Mouse (Mus musculus): ENCODE results near the gene Nlrc5. TPM values are rescaled to one million over a fixed set of nuclear protein-coding genes. Genes with fewer than 3 reads are reported as not detected.

Nlrc5 gene
- total RNA-seq, 4 experiments from 2014 or later, result 1.7 to 3.1 (median 2.0) TPM

GRCm38 (mm10) chr8:94469656-94470055, 35.5 kb downstream of the Nlrc5 start:
- DNase-seq (ENCODE audit: low spot score), result no peak

DNA sequence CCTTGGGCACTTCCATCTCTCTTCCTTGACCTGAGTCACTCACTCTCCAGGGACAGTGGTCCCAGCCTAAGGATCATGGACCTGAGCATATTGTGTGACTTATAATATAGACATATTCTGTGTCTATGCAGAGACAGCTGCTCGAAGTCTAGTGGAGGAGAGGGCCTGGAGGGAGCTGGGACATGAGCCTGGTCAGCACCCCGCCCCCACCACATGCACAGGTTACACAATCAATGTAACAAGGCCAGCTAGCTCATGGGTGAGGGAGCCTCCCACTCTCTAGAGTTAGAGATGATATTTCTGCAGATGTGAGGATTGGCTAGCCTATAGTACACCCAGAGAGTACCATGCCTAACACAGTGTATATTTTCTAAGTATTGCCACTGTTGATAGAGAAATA, 36.6 kb downstream of the Nlrc5 start:
- no peak for DNase-seq (ENCODE audit: low spot score)

DNA sequence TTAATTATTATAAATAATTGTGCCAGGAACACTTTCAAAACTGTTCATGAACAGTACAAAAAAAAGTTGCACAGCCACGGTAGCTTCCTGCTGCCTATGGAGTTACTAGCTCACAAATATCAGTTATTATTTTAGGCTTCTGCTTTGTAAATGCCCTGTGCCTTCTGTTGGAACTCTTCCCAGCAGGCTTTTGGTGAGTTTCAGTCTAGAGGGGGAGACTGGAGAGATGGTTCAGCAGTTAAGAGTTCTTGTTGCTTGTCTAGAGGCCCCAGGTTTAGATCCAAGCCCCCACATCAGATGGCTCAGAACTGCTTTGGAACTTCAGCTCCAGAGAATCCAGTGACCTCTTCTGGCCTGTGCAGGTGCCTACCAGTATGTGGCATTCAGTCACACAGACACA, 37.1 kb downstream of the Nlrc5 start:
- no peak for DNase-seq (ENCODE audit: low spot score)

- DNase-seq (ENCODE audit: low spot score), result no peak
Measured at GRCm38 (mm10) chr8:94472741-94473140, 38.6 kb downstream of the Nlrc5 start.

GRCm38 (mm10) chr8:94473431-94473830, 39.3 kb downstream of the Nlrc5 start:
- no peak for DNase-seq (ENCODE audit: low spot score)

GRCm38 (mm10) chr8:94475786-94476185, 41.6 kb downstream of the Nlrc5 start:
- DNase-seq (ENCODE audit: low spot score), result no peak

DNA sequence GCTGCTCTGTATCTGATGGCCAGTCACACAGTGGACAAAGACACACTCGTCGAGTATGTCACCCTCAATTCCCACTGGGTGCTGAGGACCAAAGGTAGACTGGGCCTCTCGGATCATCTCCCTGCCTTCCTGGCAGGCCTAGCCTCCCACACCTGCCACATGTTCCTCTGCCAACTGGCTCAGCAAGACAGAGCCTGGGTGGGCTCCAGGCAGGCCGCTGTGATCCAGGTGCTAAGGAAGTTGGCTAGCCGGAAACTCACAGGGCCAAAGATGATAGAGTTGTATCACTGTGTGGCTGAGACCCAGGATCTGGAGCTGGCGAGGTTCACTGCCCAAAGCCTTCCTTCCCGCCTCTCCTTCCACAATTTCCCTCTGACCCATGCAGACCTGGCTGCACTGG, 42.7 kb downstream of the Nlrc5 start:
- no peak for DNase-seq (ENCODE audit: low spot score)

DNA sequence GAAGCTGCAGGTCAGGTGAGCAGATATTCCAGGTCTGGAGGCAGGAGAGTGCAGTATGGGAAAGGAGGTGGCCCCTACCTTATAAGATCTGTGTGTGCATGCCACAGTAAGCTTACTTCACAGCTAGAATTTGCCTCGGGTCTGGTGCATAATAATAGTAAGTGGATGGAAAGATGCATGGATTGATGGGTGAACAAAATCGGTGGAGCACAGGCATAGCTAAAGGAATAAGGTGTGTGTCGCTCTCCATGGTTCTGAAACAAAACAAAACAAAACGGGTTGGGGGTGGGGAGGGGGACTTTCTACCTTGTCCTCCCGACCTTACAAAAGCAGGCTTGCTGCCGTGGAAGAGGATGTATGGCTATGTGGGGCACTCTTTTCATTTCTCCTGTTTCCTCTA, 47.9 kb downstream of the Nlrc5 start:
- no peak for DNase-seq (ENCODE audit: low spot score)

GRCm38 (mm10) chr8:94485288-94485687, 51.1 kb downstream of the Nlrc5 start:
- peak; percentile 21 for DNase-seq (ENCODE audit: low spot score)

DNA sequence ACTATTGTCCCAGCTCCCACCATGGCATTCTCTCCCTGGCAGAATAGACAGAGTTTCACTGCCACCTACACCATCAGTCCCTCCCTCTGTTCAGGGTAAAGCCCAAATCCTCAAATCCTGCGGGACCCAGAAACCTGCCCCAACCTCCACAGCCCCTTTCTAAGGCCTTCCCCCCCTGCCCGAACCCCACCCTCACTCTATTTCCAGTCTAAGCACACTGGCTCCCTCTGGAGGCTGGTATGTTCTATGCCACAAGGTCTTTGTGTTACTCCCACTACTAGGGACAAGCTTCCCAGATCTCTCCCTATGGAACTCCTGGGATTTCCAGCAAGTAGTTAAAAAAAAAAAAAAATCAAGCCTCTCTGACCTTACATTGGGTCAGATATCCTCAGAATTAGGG, 51.7 kb downstream of the Nlrc5 start:
- DNase-seq (ENCODE audit: low spot score), result peak; percentile 71

- no peak for DNase-seq (ENCODE audit: low spot score)
Measured at GRCm38 (mm10) chr8:94488016-94488415, 53.9 kb downstream of the Nlrc5 start.

DNA sequence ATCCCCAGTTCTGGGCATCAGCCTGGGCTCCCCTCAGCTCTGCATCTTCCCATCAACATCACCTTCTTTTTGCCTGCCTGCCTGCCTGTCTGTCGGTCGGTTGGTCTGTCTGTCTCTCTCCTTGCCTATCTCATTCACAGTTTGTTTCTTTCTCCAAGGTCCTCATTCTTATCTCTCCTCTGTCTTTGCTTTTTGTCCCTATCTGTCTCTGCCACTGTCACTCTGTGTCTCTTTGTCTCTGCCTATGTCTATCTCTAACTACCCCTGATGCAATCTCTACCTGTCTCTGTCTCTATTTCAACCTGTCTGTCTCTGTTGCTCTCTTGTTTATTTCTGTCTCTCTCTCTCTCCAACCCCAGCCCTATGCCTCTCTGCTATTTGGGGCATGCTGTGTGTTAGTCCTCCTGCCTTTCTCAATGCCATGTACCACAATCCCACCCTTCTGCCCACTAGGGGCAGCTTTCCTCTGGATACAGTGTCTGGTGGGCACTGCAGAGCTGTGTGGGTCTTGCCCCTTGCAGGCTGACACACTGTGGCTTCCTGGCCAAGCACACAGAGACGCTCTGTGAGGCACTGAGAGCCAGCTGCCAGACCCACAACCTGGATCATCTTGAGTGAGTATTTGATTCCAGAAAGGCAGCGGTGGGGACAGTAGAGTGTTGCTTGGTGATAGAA, 55.8 kb downstream of the Nlrc5 start:
- DNase-seq (ENCODE audit: low spot score), result no peak

DNA sequence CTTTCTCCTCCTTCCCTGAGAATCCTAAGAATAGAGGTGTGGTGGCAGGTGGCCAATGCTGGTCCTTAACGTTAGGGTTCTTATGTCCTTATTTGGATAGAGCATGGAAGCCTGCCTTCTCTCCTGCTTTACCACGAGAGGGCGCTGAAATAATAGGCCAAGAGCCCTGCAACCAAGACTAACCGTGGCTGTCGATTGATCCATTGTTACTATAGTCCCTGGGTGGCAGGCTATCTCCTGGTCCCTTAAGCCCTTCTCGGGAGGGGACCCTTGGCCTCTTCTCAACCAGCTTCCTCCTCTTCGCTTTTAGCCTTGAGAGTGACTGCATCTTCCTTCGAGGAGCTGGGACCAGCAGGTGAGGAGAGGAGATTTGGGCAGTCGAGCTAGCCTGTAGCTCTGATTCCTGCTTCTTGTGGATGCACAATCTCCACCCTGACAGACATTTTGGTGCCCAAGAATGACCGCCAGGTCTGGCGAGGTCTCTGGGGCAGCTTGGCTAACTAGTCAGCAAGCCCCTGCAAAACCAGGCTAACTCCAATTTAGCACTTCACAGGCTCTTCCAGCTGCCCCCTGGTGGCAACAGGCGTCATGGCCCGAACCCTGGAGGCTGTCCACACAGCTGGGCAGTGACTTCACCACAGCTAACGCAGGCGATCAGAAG, 58.0 kb downstream of the Nlrc5 start:
- DNase-seq (ENCODE audit: low spot score), result peak; percentile 66

DNA sequence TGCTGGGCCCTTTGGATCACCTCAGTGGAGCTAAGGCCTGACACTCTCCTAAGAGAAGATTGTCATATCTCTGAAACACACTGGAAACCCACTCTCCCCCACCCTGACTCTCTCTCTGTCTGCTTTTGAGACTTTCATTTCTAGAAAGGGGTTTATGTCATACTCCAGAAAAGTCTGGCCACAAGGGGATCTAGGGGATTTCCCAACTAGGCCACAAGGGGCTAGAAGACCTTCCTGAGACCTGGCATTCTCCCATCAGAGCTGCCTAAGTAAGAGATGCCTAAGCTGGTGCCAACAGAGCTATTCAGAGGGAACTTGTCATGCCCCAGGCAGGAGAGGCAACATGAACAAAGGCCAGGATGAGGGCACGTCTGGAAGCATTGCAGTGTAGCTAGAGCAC, 59.1 kb downstream of the Nlrc5 start:
- DNase-seq (ENCODE audit: low spot score), result no peak

- no peak for DNase-seq (ENCODE audit: low spot score)
Measured at GRCm38 (mm10) chr8:94515430-94516208, 81.5 kb downstream of the Nlrc5 start.

DNA sequence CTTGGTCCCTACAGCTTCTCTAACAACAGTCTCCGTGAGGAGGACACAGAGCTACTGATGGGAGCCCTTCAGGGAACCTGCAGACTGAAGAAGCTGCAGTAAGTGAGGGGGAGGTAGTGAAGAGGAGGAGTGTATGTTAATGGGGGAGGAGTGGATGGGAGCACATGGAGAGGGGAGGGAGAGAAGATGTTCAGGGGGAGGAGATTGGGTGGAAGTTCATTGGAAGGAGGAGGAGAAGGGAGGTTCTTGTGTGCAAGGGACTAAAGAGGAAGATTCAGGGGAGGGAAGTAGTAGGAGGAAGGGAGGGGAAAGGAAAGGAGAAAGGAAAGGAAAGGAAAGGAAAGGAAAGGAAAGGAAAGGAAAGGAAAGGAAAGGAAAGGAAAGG, 82.0 kb downstream of the Nlrc5 start:
- DNase-seq (ENCODE audit: low spot score), result no peak

DNA sequence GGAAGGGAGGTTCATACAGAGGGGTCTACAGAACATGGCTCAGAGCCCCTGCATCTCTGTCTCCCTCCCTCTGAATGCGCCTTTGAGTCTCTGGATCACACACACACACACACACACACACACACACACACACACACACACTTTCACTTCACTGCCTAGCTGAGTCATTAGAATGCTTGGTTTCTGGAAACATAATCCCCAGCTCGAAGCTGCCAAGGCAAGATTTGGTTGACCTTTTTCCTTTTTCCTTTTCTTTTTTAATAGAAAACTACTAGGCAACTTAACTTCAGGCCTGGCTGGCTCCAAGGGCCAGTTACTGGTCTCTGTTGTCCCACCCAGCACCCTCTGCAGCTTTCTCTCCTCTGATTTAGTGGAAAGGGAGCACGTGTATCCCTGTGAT, 82.6 kb downstream of the Nlrc5 start:
- DNase-seq (ENCODE audit: low spot score), result no peak

GRCm38 (mm10) chr8:94518331-94518730, 84.2 kb downstream of the Nlrc5 start:
- no peak for DNase-seq (ENCODE audit: low spot score)

DNA sequence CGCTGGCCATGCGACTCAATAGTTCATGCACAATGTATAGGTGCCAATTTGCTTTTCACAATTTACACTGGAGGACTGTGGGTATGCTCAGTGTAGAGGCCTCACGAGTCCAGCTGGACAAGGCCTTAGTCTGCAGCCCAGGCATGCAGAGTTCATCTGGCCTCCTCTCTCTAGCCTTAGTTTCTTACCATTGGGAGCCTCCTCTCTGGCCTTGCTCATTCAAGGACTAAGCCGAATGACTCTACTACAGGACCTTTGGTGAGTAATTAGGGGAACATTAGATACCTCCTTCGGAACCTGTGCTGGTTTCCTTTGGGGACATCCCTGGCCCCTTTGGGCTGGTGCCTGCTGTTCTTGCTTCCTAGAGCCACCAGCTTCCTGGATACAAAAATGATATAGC, 84.9 kb downstream of the Nlrc5 start:
- DNase-seq (ENCODE audit: low spot score), result no peak

- DNase-seq (ENCODE audit: low spot score), result no peak
Measured at GRCm38 (mm10) chr8:94521481-94521880, 87.3 kb downstream of the Nlrc5 start.

GRCm38 (mm10) chr8:94522482-94522881, 88.3 kb downstream of the Nlrc5 start:
- no peak for DNase-seq (ENCODE audit: low spot score)

GRCm38 (mm10) chr8:94524554-94524953, 90.4 kb downstream of the Nlrc5 start:
- no peak for DNase-seq (ENCODE audit: low spot score)

- DNase-seq (ENCODE audit: low spot score), result no peak
Measured at GRCm38 (mm10) chr8:94527178-94527577, 93.0 kb downstream of the Nlrc5 start.
